Mouse (Mus musculus) urinary bladder, adult 18-20 months (tissue): ENCODE results near the gene Lmx1a.

Experiments used
- DNase-seq, 2 experiments: peaks; one replicate each; pipeline ENCODE4 v3.0.0; 2022; ENCODE audit warnings: low spot score in 2 of 2, mixed read lengths in 2 of 2

Gene Lmx1a

GRCm38 (mm10) chr1:167784067-167784466 lies 95.0 kb downstream of the Lmx1a start:
- no peak for DNase-seq

DNA sequence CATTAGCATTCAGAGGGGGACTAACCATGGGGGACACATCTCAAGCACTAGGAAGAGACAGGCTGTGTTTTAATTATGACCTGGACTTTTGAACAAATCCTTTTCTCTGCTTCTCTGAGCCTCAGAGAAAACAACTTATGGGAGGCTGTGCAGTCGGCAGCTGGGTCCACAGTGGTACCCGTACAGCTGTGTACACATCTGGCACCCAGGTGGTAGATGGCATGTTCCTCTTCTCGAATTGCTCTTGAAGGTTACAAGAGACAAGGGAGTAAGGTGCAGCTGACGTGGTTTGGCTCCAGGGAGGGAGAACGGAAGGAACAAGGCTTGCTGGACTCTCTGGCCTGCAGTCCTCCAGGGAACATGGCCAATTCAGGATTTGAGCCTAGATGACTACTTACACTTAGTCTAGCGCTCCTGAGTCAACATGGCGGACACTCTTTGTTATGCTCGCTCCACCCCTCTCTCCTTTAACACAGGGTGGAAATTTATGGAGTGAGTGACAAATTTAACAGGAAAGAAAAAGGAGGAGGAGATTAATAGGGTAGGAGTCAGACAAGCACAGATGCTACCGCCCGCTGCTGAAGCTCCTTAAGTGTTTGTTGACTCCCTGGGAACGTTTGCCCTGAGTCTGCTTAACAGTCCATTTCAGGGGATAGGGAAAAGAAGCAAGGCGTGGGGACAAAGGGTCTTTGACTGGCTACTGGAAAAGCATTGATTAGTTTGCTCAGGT lies 99.8 kb downstream of the Lmx1a start:
- no peak for DNase-seq

DNA sequence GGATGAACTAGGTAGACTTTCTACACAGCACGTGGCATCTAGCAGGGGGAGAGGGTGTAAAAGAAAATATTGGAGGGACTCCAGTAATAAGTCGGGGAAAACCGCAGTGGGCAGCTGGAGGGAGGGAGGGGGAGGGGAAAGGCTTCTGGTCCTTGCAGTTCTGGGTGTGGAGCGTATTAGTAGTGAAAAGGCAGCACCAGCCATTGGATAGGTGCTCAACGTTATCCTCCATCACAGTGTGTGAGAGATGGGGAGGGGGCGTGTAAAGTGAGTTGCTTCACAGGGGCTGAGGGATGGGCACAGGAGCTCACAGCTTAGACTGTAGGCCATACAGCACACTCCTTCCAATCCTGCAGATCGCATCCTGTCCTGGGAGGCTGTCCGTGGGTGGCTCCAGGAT lies 100.4 kb downstream of the Lmx1a start:
- DNase-seq, result no peak

DNA sequence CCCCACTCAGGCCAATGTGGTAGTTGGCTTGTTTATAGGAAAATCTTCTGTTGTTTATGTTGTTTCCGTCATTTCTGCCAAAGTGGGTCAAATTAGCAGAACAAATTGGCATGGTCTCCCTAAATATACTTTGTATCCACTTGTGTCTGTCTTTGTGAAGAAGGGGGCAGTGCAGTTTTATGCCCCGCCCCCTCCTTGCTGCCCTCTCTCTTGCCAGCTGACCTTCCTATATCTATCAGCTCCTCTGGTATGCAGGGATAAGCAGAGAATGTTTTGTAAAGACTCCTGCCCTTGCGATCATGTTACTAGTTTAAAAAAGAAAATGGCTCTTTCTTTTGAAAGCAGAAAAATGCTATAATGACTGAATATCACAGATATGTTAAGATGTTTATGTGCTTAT lies 101.7 kb downstream of the Lmx1a start:
- no peak for DNase-seq

GRCm38 (mm10) chr1:167791221-167791620 lies 102.2 kb downstream of the Lmx1a start:
- no peak for DNase-seq

- no peak for DNase-seq
Measured at GRCm38 (mm10) chr1:167801923-167802322, 112.9 kb downstream of the Lmx1a start.

DNA sequence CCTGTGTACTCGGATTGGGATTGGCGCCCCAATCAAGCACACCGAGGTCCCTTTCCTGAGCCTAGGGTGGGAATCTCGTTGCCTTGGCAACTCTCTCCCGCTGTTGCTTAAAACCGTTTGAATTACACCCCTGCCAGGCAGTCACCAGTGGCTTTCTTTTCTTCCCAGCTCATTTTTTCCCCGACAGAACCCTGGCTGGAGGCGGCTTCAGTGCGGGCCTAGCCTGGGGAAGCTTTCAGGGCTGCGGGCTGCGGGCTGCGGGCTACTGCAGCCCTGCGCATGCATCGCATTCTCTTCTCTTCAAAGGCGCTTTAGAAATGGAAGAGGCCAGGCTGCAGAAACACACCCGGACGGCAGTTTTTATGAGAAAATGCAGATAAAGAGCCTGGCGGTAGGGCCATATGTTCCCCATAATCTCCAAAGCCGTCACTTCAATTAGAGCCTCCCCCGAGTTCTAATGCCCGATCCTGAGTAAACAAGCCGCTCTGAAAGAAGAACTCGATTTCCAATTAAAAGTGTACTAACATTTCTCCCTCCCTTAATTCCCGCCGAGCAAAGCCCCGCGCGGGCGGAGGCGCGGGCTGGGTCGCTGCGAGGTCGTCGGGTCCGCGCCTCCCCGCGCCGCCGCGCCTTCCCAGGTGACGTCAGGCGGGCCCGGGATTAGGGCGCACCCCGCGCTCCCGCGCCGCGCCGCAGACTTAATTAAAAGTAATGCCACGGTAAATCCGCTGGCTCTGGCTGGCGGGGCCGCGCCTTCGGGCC lies 113.7 kb downstream of the Lmx1a start:
- peak in 1 of 2 experiments; percentile 4 for DNase-seq

- DNase-seq, result no peak
Measured at GRCm38 (mm10) chr1:167803351-167803981, 114.4 kb downstream of the Lmx1a start.

GRCm38 (mm10) chr1:167804836-167805235 lies 115.8 kb downstream of the Lmx1a start:
- DNase-seq, result no peak

DNA sequence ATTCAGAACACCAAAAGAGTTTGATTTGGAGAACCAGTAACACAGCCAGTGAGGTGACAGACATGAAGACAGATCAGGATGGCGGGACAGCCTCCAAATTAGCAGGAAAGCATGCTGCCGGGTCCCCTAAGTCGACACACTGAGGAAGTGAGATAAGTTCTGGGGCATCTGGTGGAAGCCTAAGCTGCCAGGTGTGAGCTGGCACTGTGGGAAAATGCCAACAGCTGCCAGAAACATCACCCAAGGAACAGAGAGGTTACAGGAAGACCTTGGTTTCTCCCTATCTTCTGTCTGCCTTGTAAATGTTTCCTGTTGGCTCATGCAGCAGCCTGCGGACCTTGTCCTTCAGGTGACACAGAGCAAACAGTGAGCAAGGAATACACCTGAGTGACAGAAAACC lies 122.1 kb downstream of the Lmx1a start:
- DNase-seq, result no peak

DNA sequence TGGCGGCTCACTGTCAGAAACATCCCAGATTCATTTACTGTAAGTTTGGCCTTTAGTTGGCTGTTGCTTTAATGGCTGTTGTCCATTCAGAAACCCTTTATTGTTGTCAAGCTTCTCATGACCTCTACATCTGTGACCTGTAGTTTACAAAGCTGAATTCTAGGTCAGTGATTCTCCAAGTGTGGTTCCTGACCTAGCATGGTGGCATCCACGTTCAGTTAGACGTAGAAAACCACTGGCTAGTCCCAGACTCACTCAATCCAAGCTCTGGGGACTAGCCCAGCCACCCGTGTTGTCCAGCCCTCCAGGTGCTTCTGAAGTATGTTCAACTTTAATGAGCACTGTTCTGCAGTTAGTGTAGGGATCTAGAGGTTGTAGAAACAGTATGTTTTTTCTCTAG lies 126.1 kb downstream of the Lmx1a start:
- DNase-seq, result no peak

DNA sequence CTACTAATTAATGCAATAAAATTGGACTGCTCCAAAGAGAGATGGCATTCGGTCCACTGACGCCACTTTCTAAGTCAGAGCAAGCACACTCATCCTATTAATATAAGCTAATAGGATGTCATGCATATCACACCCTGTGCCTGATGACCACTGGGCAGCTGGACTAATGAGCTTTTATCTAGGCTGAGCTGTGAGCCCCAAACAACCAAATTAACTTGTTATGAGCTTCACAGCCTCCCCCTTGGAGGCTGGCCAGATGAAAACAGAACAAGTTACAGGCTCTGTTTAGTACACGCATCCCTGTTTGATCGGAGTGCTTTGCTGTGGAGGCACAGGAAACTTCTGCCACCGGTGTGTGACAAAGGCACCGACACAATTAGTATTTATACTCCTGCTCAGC lies 128.0 kb downstream of the Lmx1a start:
- no peak for DNase-seq

- no peak for DNase-seq
Measured at GRCm38 (mm10) chr1:167817616-167818015, 128.6 kb downstream of the Lmx1a start.

DNA sequence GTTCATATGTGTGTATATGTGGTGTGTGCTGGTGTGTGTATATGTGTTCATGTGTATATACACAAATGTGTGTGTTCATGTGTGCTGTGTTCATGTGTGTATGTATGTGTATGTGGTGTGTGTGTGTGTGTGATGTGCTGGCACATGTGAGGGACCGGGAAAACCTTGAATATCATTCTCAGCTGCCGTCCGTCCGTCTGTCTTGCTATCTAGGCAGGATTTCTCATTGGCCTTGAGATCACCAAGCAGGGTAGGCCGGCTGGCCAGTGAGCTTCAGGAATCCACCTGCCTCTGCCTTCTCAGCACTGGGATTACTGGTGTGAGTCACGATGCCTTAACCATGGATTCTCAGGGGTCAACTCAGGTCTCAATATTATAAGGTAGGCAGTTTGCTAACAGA lies 131.0 kb downstream of the Lmx1a start:
- DNase-seq, result no peak

GRCm38 (mm10) chr1:167821125-167821524 lies 132.1 kb downstream of the Lmx1a start:
- DNase-seq, result no peak

DNA sequence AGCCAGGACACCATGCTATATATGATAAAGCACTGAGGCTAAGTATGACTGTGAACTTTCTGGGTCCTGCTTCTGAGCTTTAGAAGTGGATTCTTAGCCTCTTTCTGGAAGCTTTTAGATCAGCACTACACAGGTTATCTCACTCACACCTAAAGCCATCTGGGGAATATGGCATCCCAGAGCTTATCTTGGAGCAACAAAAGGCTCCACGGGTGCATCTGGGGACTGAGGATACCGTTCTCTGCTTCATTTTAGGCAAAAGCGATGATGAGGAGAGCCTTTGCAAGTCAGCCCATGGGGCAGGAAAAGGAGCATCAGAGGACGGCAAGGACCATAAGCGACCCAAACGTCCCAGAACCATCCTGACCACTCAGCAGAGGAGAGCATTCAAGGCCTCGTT lies 141.3 kb downstream of the Lmx1a start:
- DNase-seq, result no peak

GRCm38 (mm10) chr1:167831601-167832000 lies 142.6 kb downstream of the Lmx1a start:
- no peak for DNase-seq

DNA sequence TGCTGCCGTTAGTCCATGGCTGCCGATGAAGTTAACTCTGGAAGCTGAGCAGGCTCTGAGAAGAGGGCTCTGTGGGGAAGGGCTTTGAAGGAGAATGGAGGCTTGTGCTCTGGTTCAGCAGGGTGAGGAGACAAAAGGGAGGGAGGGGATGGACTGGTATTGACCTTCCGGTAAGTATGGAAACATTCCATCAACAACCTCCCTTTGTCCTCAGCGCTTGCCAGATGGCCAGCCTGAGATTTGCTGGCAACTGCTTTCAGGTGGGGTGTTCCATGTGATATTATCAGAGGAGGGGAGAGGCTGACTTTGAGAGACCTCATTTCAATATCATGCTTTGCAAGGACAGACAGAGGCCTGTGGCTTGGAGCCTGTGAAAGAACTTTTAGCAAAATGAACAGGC lies 165.8 kb downstream of the Lmx1a start:
- no peak for DNase-seq

- DNase-seq, result no peak
Measured at GRCm38 (mm10) chr1:167872028-167872427, 183.0 kb downstream of the Lmx1a start.

DNA sequence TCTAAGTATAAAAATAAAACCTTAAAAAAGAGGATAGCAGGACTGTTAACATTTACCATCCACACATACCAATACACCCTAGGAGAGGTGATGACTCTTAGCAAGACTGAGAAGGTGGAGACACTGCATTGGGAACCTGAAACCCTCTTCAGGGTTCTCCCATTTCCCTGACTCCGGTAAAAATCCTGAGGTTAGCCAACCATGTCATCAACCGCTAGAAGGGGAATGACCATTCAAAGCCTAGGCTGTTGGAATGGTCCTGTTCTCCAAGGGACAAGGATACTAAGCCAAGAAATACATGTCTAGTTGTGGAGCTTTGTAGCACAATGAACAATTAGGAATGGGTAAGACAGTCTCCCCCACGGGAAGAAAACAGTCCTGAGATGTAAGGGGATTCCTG lies 185.1 kb downstream of the Lmx1a start:
- DNase-seq, result no peak

DNA sequence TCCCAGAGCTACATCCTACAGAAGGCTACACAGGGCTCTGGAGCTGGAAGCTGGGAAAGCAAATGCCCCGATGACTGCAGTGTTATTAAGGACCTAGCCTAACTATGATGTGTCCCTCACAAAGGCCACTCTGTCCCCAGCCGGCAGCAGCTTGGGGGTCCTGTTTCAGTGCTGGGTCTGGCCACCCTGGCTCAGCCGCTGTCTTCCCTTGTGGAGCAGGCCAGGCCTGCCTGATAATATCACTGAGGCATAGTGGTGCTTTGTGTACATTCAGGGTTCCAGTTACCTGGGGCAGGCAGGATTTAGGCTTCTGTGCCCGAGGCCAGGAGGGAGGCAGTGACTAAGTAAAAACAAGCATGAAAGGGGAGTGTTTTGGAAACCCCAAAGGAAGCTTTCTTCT lies 188.9 kb downstream of the Lmx1a start:
- DNase-seq, result no peak

DNA sequence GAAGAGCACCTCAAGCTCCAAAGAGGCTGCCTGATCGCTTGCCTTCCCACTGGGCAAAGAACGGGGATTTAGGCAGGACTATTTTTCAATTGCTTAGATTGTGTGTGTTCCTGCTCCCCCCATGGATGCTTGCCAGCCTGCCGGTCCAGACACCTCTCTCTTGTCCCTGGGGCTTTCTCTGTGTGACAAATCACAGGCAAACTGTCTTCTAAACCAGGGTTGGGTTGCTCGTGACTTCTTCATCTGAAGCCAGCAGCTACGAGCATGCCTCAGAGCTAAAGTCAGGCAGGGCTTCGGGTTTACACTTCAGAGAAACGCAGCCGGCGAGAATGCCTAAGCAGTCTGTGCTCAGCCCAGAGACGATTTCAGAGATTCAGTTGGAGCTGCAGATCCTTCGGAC lies 189.3 kb downstream of the Lmx1a start:
- no peak for DNase-seq

GRCm38 (mm10) chr1:167885776-167886175 lies 196.7 kb downstream of the Lmx1a start:
- no peak for DNase-seq
